Mouse (Mus musculus): ENCODE measurements around the gene Plekha7. TPM values are rescaled to one million over a fixed set of nuclear protein-coding genes. Genes with fewer than 3 reads are reported as not detected.

The Plekha7 gene
- polyA plus RNA-seq, 1 experiment from 2014 or later = 9.7 TPM

GRCm38 (mm10) chr7:116245815-116246695 is 62.1 kb downstream of the Plekha7 start:
- no peak for ATAC-seq (replicated peaks)
- peak overlapping the region; percentile 28; the same call in 1 of the 2 replicates for H3K27ac ChIP-seq (replicated peaks)

GRCm38 (mm10) chr7:116244302-116245165 is 63.6 kb downstream of the Plekha7 start:
- H3K27ac ChIP-seq (replicated peaks) = no peak overlapping the region

More at GRCm38 (mm10) chr7:116245815-116246695, 62.1 kb downstream of the Plekha7 start:
- WGBS = 33% methylated on average over 15 of the region's 15 CpGs
- Histone ChIP-seq H3K36me3 (no peaks in the 10 kb centered on the region), H3K4me3 (no peak overlapping the region), H3K27me3 (no peaks in the 10 kb centered on the region), H3K4me1 (peaks cover 24% of the 10 kb centered on the region), H3K4me2 (replicated peaks) (peak overlapping the region; percentile 25; the same call in 1 of the 2 replicates), H3K9ac (replicated peaks) (no peak overlapping the region), H3K9me3 (no peaks in the 10 kb centered on the region)

GRCm38 (mm10) chr7:116242810-116243209 is 65.4 kb downstream of the Plekha7 start:
- H3K27me3 ChIP-seq = no peaks in the 10 kb centered on the region
- no peaks in the 10 kb centered on the region for H3K36me3 ChIP-seq
- no peaks in the 10 kb centered on the region for H3K9me3 ChIP-seq
- no peak overlapping the region for H3K27ac ChIP-seq (replicated peaks)
- no peak for ATAC-seq (replicated peaks)
- H3K4me3 ChIP-seq = no peak overlapping the region
- H3K4me1 ChIP-seq = peaks cover 28% of the 10 kb centered on the region
- no peak overlapping the region for H3K9ac ChIP-seq (replicated peaks)
- 89% methylated on average over 3 of the region's 3 CpGs for WGBS
- H3K4me2 ChIP-seq (replicated peaks) = no peak overlapping the region

More at GRCm38 (mm10) chr7:116244302-116245165, 63.6 kb downstream of the Plekha7 start:
- no peaks in the 10 kb centered on the region for H3K36me3 ChIP-seq
- no peaks in the 10 kb centered on the region for H3K9me3 ChIP-seq
- 76% methylated on average over 7 of the region's 7 CpGs for WGBS
- peaks cover 25% of the 10 kb centered on the region for H3K4me1 ChIP-seq
- no peak for ATAC-seq (replicated peaks)
- no peak overlapping the region for H3K4me2 ChIP-seq (replicated peaks)
- no peaks in the 10 kb centered on the region for H3K27me3 ChIP-seq
- H3K9ac ChIP-seq (replicated peaks) = no peak overlapping the region
- no peak overlapping the region for H3K4me3 ChIP-seq

GRCm38 (mm10) chr7:116241601-116242000 is 66.6 kb downstream of the Plekha7 start:
- Histone ChIP-seq H3K9ac (replicated peaks) (0 out of 2 replicates have a peak overlapping the region, but pooled peaks have one; percentile 2), H3K4me1 (peaks cover 31% of the 10 kb centered on the region), H3K4me2 (replicated peaks) (no peak overlapping the region), H3K27me3 (no peaks in the 10 kb centered on the region), H3K4me3 (no peak overlapping the region), H3K36me3 (no peaks in the 10 kb centered on the region), H3K27ac (replicated peaks) (no peak overlapping the region), H3K9me3 (no peaks in the 10 kb centered on the region)
- no peak for ATAC-seq (replicated peaks)
- 15% methylated on average over 7 of the region's 7 CpGs for WGBS

GRCm38 (mm10) chr7:116240791-116241474 is 67.2 kb downstream of the Plekha7 start:
- no peak for ATAC-seq (replicated peaks)
- WGBS = 77% methylated on average over 12 of the region's 12 CpGs
- no peak overlapping the region for H3K4me3 ChIP-seq
- H3K27me3 ChIP-seq = no peaks in the 10 kb centered on the region
- no peak overlapping the region for H3K4me2 ChIP-seq (replicated peaks)
- no peaks in the 10 kb centered on the region for H3K36me3 ChIP-seq
- no peak overlapping the region for H3K27ac ChIP-seq (replicated peaks)
- peaks cover 26% of the 10 kb centered on the region for H3K4me1 ChIP-seq
- 0 out of 2 replicates have a peak overlapping the region, but pooled peaks have one; percentile 2 for H3K9ac ChIP-seq (replicated peaks)
- H3K9me3 ChIP-seq = no peaks in the 10 kb centered on the region

GRCm38 (mm10) chr7:116240353-116240752 is 67.8 kb downstream of the Plekha7 start:
- Histone ChIP-seq H3K4me1 (peaks cover 25% of the 10 kb centered on the region), H3K27me3 (no peaks in the 10 kb centered on the region), H3K27ac (replicated peaks) (no peak overlapping the region), H3K4me3 (no peak overlapping the region), H3K9me3 (no peaks in the 10 kb centered on the region), H3K9ac (replicated peaks) (no peak overlapping the region), H3K4me2 (replicated peaks) (no peak overlapping the region), H3K36me3 (no peaks in the 10 kb centered on the region)
- no peak for ATAC-seq (replicated peaks)
- 77% methylated on average over 4 of the region's 4 CpGs for WGBS

- no peak overlapping the region for H3K4me3 ChIP-seq
- ATAC-seq (replicated peaks) = no peak
- no peak overlapping the region for H3K9ac ChIP-seq (replicated peaks)
- no peak overlapping the region for H3K27ac ChIP-seq (replicated peaks)
- H3K4me1 ChIP-seq = peaks cover 31% of the 10 kb centered on the region
- WGBS = 69% methylated on average over 4 of the region's 4 CpGs
- no peaks in the 10 kb centered on the region for H3K9me3 ChIP-seq
- H3K36me3 ChIP-seq = no peaks in the 10 kb centered on the region
- no peak overlapping the region for H3K4me2 ChIP-seq (replicated peaks)
- H3K27me3 ChIP-seq = no peaks in the 10 kb centered on the region
These were observed 69.9 kb downstream of the Plekha7 start for GRCm38 (mm10) chr7:116238320-116238719.

GRCm38 (mm10) chr7:116237157-116237981 is 70.8 kb downstream of the Plekha7 start:
- H3K27ac ChIP-seq (replicated peaks) = no peak overlapping the region
- peaks cover 31% of the 10 kb centered on the region for H3K4me1 ChIP-seq

GRCm38 (mm10) chr7:116236608-116237007 is 71.6 kb downstream of the Plekha7 start:
- 46% methylated on average over 8 of the region's 8 CpGs for WGBS
- H3K4me3 ChIP-seq = peak overlapping the region; percentile 53
- no peak for ATAC-seq (replicated peaks)
- no peaks in the 10 kb centered on the region for H3K9me3 ChIP-seq
- H3K27me3 ChIP-seq = no peaks in the 10 kb centered on the region
- peak overlapping the region; percentile 99 for H3K4me2 ChIP-seq (replicated peaks)
- no peak overlapping the region for H3K27ac ChIP-seq (replicated peaks)
- H3K4me1 ChIP-seq = peaks cover 29% of the 10 kb centered on the region
- no peaks in the 10 kb centered on the region for H3K36me3 ChIP-seq
- 0 out of 2 replicates have a peak overlapping the region, but pooled peaks have one; percentile 54 for H3K9ac ChIP-seq (replicated peaks)

More at GRCm38 (mm10) chr7:116237157-116237981, 70.8 kb downstream of the Plekha7 start:
- Histone ChIP-seq H3K27me3 (no peaks in the 10 kb centered on the region), H3K36me3 (no peaks in the 10 kb centered on the region), H3K9ac (replicated peaks) (peak overlapping the region; percentile 54), H3K4me3 (peak overlapping the region; percentile 53), H3K4me2 (replicated peaks) (peak overlapping the region; percentile 99), H3K9me3 (no peaks in the 10 kb centered on the region)
- WGBS = 2% methylated on average over 69 of the region's 69 CpGs
- ATAC-seq (replicated peaks) = peak; percentile 54

- no peak for ATAC-seq (replicated peaks)
These were observed 73.8 kb downstream of the Plekha7 start for GRCm38 (mm10) chr7:116234287-116234806.

More at GRCm38 (mm10) chr7:116234287-116234806, 73.8 kb downstream of the Plekha7 start:
- Histone ChIP-seq H3K4me1 (peaks cover 22% of the 10 kb centered on the region), H3K9me3 (no peaks in the 10 kb centered on the region), H3K27ac (replicated peaks) (no peak overlapping the region), H3K4me2 (replicated peaks) (no peak overlapping the region), H3K27me3 (no peaks in the 10 kb centered on the region), H3K36me3 (no peaks in the 10 kb centered on the region), H3K4me3 (no peak overlapping the region), H3K9ac (replicated peaks) (no peak overlapping the region)
- 38% methylated on average over 7 of the region's 7 CpGs for WGBS
